Mouse (Mus musculus): ENCODE measurements around the gene Gstm5.

DNA sequence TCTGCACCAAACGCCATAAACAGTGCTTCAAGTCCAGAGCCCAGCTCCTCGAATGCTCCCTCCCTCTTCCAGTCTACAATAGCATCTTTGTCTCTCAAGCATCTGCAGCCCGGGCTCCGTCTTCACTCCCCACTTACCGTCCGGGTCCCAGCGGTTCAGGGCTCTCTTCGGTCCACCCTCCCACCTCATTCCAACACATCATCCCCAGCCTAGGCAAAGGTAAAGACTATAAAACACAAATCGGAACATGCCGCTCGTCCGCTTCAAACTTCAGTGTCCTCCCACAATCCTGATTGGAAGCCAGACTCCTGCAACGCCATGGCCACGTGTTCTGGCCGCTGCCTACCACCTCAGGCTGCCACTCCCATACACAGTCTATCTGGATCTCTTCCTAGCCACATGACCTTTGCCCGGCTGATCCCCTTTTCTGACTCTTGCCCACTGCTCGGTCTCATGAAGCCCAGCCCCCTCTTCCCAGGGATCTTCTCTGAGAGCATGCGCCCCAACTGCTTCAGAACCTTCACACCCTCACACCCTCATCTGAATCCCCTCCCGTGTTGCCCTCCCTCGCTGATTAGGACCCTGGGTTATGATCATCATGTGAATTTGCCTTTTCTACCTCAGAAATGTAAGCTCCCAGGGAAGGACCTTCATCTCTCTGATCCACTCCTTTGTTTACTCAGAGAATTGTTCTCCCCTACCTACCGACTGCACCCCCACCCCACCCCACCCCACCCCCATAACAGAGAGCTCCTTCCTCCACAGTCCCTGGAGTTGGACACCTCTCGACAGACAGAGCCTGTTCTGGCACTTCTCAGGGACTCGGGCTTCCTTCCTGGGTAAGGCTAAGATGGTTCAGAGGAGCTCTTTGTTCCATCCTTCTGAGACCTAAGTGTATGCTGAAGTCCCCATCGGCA is 22.0 kb upstream of the Gstm5 start:
- TF ChIP-seq CTCF (conservative IDR thresholded peaks at IDR 0.05; ENCODE audit: insufficient read depth, insufficient read length, low read depth, low read length) = no peak
- TF ChIP-seq POLR2A (IDR thresholded peaks at IDR 0.05; ENCODE audit: low read depth, low read length) = no peak

All from kidney, adult 2 months (tissue).